Mouse (Mus musculus) hindbrain, embryonic 11.5 days (tissue): ENCODE measurements at regions not wholly inside any gene's neighbourhood (a gene's known extent, or its start where the extent isn't known, plus 50 kb on each side); places are given as distances from the start of the nearest gene placed in this dataset.

Experiments
- ATAC-seq: fragments of 200-750 bp; cut with Nextera tagmentation; 2 replicates; pipeline ENCODE4 v1.8.0; 2017; ENCODE audit warnings: mild to moderate bottlenecking, moderate TSS enrichment, moderate library complexity; ENCODE audit not compliant: low FRiP score
- DNase-seq: peaks from one replicate; pipeline ENCODE4 v3.0.0-alpha.2; 2015; ENCODE audit warnings: low spot score
- H3K27ac ChIP-seq: fragments of 300-500 bp; sonication (generic); 2 replicates; pipeline ENCODE4 v1.5.1; 2014; ENCODE audit warnings: mild to moderate bottlenecking, low read depth, low read length
- H3K27me3 ChIP-seq: fragments of 300-500 bp; sonication (generic); 2 replicates; pipeline ENCODE4 v1.6.1; 2014; ENCODE audit warnings: mild to moderate bottlenecking, low read length, moderate library complexity, mixed read lengths; ENCODE audit not compliant: control insufficient read depth, insufficient read depth
- H3K36me3 ChIP-seq: fragments of 300-500 bp; sonication (generic); 2 replicates; pipeline ENCODE4 v1.6.1; 2014; ENCODE audit warnings: mild to moderate bottlenecking, low read length, moderate library complexity, mixed read lengths; ENCODE audit not compliant: control insufficient read depth, insufficient read depth
- H3K4me1 ChIP-seq: fragments of 300-500 bp; sonication (generic); replicated peaks from 2 replicates; pipeline ENCODE4 v1.6.1; 2014; ENCODE audit warnings: low read length, mixed read lengths; ENCODE audit not compliant: control insufficient read depth, insufficient read depth
- H3K4me2 ChIP-seq: fragments of 300-500 bp; sonication (generic); replicated peaks from 2 replicates; pipeline ENCODE4 v1.6.1; 2014; ENCODE audit warnings: mild to moderate bottlenecking, low read depth, low read length
- H3K4me3 ChIP-seq: fragments of 300-500 bp; sonication (generic); 2 replicates; pipeline ENCODE4 v1.5.1; 2014; ENCODE audit warnings: low read depth, low read length
- H3K9ac ChIP-seq: fragments of 300-500 bp; sonication (generic); 2 replicates; pipeline ENCODE4 v1.6.1; 2014; ENCODE audit warnings: low read depth, low read length
- H3K9me3 ChIP-seq: fragments of 300-500 bp; sonication (generic); 2 replicates; pipeline ENCODE4 v1.6.1; 2016; ENCODE audit warnings: low read length; ENCODE audit not compliant: control insufficient read depth
- WGBS: fragments of 180-500 bp; shearing (Covaris S2); extraction: QIAGEN DNeasy Blood & Tissue Kit; methylation state at CpG from one replicate; pipeline ENCODE4 v1.1.7; 2014; 5-methylcytosine and 5-hydroxymethylcytosine counted together

DNA sequence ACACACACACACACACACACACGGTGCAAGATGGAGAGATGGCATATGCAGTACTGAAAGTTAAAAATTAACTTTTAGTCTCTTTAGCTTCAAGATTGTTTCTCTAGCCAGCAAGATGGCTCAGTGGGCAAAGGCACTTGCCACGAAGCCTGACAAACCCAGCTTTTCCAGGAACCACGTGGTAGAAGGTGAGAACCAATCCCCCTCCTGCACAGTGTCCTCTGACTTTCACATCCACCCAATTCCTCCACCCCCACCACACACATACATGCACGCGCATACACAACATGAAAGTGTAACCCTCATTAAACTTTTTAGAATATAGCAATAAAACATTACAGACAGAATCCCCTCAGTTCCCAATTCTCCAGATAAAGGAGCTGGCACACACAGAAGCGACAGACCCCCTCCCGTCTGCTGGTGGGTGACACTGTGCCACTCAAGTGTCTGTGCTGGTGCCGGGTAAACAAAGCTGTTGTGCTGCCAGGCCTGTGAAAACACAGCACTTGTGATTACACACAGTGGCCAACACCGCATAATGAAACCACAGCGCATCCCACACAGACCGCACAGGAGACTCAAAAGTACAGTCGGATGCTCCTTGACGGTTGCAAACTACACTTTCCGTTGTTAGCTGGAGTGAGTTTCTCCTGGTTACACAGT is 82.9 kb upstream of the Elac2 start:
- Histone ChIP-seq H3K9me3 (no peaks in the 10 kb centered on the region), H3K4me2 (no peak overlapping the region), H3K27ac (no peak overlapping the region), H3K4me3 (no peak overlapping the region), H3K27me3 (0 out of 2 replicates have a peak, but pooled peaks cover 2% of the 10 kb centered on the region), H3K36me3 (no peaks in the 10 kb centered on the region), H3K9ac (no peak overlapping the region), H3K4me1 (no peaks in the 10 kb centered on the region)
- DNase-seq (no peak), ATAC-seq (no peak)
- WGBS, result 88% methylated on average over 14 of the region's 14 CpGs

DNA sequence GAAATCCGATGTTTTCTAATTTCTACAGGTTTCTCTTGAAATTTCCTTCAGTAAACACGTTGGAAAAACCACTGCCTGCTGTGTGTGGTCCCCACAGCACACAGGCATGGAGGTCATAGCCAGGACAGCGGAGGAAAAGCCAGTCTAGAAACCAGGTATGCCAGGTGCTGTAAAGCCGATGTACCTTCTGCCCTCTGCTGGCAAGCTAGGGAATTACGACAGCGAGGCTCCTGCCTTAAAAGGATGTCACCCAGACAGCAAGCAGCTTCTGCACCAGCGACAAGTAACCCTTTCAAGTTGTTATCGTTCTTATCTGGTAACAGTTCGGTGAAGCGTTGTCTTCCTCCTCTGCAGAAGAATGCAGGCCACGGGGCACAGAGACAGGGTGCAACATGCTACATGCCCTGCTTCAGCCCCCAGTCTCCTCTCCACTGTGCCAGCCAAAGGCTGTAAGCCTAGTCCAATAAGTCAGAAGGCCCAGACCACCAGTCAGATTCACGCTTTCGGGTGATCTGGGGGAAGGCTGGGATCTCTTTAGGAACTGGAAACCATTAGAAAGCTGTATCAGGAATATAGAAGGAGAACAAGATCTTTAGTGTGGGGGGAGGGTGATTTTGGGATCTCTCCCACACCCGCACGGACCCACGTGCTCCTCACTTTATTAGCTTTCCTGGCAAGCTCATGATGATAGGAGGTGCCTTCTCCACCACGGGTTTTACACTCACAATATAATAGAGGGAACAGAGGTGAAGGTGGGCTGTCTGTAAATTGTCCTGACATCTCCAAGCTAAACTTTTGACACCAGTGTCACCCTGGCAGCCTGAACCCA is 79.9 kb upstream of the Elac2 start:
- Histone ChIP-seq H3K4me2 (no peak overlapping the region), H3K27me3 (0 out of 2 replicates have a peak, but pooled peaks cover 2% of the 10 kb centered on the region), H3K9ac (no peak overlapping the region), H3K27ac (no peak overlapping the region), H3K4me1 (no peaks in the 10 kb centered on the region), H3K9me3 (no peaks in the 10 kb centered on the region), H3K36me3 (no peaks in the 10 kb centered on the region), H3K4me3 (no peak overlapping the region)
- 41% methylated on average over 17 of the region's 17 CpGs for WGBS
- ATAC-seq, result no peak
- DNase-seq, result peak; percentile 83

GRCm38 (mm10) chr11:64899587-64900278 is 79.1 kb upstream of the Elac2 start:
- no peaks in the 10 kb centered on the region for H3K9me3 ChIP-seq
- no peak overlapping the region for H3K9ac ChIP-seq
- H3K4me1 ChIP-seq, result no peaks in the 10 kb centered on the region
- H3K4me2 ChIP-seq, result no peak overlapping the region
- no peak overlapping the region for H3K4me3 ChIP-seq
- 56% methylated on average over 15 of the region's 15 CpGs for WGBS
- ATAC-seq, result no peak
- no peak for DNase-seq
- no peak overlapping the region for H3K27ac ChIP-seq
- 0 out of 2 replicates have a peak, but pooled peaks cover 2% of the 10 kb centered on the region for H3K27me3 ChIP-seq
- no peaks in the 10 kb centered on the region for H3K36me3 ChIP-seq

GRCm38 (mm10) chr11:64916783-64917182 is 62.1 kb upstream of the Elac2 start:
- Histone ChIP-seq H3K9me3 (no peaks in the 10 kb centered on the region), H3K27me3 (no peaks in the 10 kb centered on the region), H3K27ac (no peak overlapping the region), H3K4me3 (no peak overlapping the region), H3K36me3 (no peaks in the 10 kb centered on the region), H3K4me2 (no peak overlapping the region), H3K4me1 (no peaks in the 10 kb centered on the region), H3K9ac (no peak overlapping the region)
- no peak for DNase-seq
- ATAC-seq, result no peak
- WGBS, result 78% methylated on average over 8 of the region's 8 CpGs

GRCm38 (mm10) chr11:64917301-64917700 is 61.5 kb upstream of the Elac2 start:
- Histone ChIP-seq H3K9ac (no peak overlapping the region), H3K36me3 (no peaks in the 10 kb centered on the region), H3K9me3 (no peaks in the 10 kb centered on the region), H3K4me2 (no peak overlapping the region), H3K27ac (no peak overlapping the region), H3K4me1 (no peaks in the 10 kb centered on the region), H3K27me3 (no peaks in the 10 kb centered on the region), H3K4me3 (no peak overlapping the region)
- 85% methylated on average over 4 of the region's 4 CpGs for WGBS
- no peak for ATAC-seq
- DNase-seq, result no peak

GRCm38 (mm10) chr11:64924989-64925388 is 53.8 kb upstream of the Elac2 start:
- DNase-seq, result no peak
- H3K9me3 ChIP-seq, result no peaks in the 10 kb centered on the region
- H3K27me3 ChIP-seq, result no peaks in the 10 kb centered on the region
- H3K36me3 ChIP-seq, result no peaks in the 10 kb centered on the region
- H3K9ac ChIP-seq, result no peak overlapping the region
- H3K27ac ChIP-seq, result no peak overlapping the region
- H3K4me3 ChIP-seq, result no peak overlapping the region
- ATAC-seq, result no peak
- WGBS, result 79% methylated on average over 2 of the region's 2 CpGs
- no peaks in the 10 kb centered on the region for H3K4me1 ChIP-seq
- no peak overlapping the region for H3K4me2 ChIP-seq

DNA sequence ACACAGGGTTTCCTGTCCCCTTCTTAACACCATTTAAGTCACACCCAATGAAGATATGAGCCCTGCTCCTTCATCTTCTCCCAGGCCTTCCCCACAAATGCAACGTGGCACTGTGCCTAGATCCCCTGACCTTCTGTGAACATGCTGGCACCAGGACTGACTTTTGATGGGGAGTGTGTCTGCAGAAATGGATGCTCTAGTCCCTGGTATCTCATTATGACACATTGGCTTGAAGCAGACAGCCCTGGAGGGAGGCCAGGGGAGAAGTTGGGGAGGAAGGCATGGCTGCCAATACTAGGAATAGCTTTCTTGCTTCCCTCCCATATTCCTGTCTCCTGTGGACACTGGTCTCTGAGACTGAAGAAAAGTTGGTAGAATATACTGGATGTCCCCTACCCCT is 52.9 kb upstream of the Elac2 start:
- ATAC-seq (no peak), DNase-seq (no peak)
- no peak overlapping the region for H3K4me2 ChIP-seq
- no peaks in the 10 kb centered on the region for H3K9me3 ChIP-seq
- H3K27me3 ChIP-seq, result no peaks in the 10 kb centered on the region
- WGBS, result 91% methylated on average over 1 of the region's 1 CpGs
- no peaks in the 10 kb centered on the region for H3K36me3 ChIP-seq
- no peak overlapping the region for H3K4me3 ChIP-seq
- H3K9ac ChIP-seq, result no peak overlapping the region
- H3K27ac ChIP-seq, result no peak overlapping the region
- H3K4me1 ChIP-seq, result no peaks in the 10 kb centered on the region
